Mouse (Mus musculus) adrenal gland, adult 18-20 months (tissue): ENCODE results near the gene Rbpjl. TPM values are rescaled to one million over a fixed set of nuclear protein-coding genes. Genes with fewer than 3 reads are reported as not detected.
A peak's percentile ranks its signal among the peaks of the same experiment; 100 is the strongest.

ENCODE experiments used
- DNase-seq, 2 experiments: peaks; one replicate each; pipeline ENCODE4 v3.0.0; 2021 to 2022; ENCODE audit warnings: low spot score in 2 of 2
- long read RNA-seq, 2 experiments: library from polyadenylated mRNA; stranded (forward); transcript quantifications; one replicate each; pipeline ENCODE4 v2.0.0; 2021
- total RNA-seq, 2 experiments: library from RNA; stranded (reverse); gene quantifications; 1 replicate in 1 of 2; 2 replicates in 1 of 2; pipeline ENCODE4 v1.2.3; 2021

Gene Rbpjl
- total RNA-seq = not detected
- long read RNA-seq, experiment 1 = 0 reads
- long read RNA-seq, experiment 2 = 0 reads

- DNase-seq = peak; percentile 67 to 70
Measured at GRCm38 (mm10) chr2:164402906-164403305, at the start of gene Rbpjl. Gene Rbpjl, plus strand, starts transcription at chr2:164403141.

DNA sequence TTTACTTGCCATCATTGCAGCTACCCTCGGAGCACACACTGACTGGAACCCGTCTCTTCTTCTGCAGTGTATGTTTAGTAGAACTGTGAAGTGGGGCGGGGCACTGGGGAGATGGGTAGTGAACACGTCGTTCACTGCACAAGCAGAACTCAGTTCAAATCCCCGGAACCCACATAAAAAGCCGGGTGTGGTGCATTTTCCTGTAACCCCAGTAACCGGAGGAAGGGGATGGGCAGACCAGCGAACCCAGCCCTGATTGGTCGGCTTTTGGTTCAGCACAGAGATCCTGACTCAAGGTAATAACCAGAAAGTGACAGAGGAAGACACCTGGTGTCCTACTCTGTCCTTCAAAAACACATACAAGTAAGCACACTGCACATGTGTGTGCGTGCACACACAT is 49.6 kb upstream of the Rbpjl start:
- no peak for DNase-seq

GRCm38 (mm10) chr2:164356177-164356967 is 46.6 kb upstream of the Rbpjl start:
- DNase-seq = no peak

- DNase-seq = no peak
Measured at GRCm38 (mm10) chr2:164358373-164358772, 44.6 kb upstream of the Rbpjl start.

- no peak for DNase-seq
Measured at GRCm38 (mm10) chr2:164359031-164359430, 43.9 kb upstream of the Rbpjl start.

DNA sequence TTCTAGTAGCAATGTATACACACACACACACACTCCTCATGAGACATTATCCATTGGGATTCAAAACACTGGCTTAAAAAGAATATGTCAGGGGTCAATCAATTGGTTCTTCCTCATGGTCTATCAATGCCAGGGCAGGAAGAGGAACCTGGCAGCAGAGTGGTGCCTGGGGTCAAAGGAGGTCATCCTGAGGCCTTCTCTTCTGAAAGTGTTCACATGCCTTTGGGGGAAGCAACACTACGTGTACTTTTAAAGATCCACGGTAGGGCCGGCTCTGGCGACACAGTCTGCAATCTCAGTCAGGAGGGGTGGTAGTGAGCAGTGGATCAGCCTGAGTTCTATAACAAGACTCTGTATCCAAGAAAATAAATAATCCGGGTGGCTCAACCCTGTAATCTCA is 43.3 kb upstream of the Rbpjl start:
- no peak for DNase-seq

GRCm38 (mm10) chr2:164360974-164361657 is 41.8 kb upstream of the Rbpjl start:
- DNase-seq = no peak

- DNase-seq = no peak
Measured at GRCm38 (mm10) chr2:164366947-164367346, 36.0 kb upstream of the Rbpjl start.

DNA sequence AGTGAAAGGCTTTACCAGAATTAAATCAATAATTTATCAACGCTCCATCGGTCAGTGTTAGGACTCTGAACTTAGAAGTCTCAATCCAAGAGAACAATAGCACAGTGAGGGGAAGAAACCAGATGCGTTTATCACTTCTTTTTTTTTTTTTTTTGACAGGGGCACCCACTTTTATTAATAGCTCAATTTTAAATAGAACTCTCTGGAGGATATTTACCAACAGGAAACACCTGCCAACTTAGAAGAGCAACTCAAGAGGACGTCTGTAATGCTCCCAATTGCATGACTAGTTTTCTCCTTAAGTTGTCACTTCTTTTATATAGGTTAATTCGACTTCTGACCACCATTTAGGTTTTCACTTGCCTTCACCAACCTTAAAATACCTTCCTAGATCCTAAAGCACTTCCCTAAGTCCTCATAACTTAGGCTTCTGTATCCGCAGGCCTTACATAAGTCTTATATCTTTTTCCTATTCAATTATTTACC is 34.3 kb upstream of the Rbpjl start:
- DNase-seq = no peak

DNA sequence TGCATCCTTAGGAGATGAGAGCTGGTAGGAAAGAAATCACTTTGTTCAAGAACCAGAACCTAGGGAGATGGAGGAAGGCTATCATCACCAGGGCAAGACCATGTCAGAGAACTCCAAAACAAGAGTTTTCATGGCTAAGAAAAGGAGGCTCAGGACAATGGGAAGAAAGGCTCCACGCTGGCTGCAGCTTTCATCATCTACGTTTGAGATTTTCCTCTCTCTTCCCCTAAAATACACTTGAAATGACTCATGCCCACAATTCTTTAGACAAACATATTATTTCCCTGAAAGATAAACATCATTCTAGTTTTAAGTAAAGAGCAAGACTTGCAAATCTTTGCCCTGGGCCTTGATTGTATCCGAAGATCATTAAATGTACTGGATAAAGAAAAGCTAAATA is 31.6 kb upstream of the Rbpjl start:
- no peak for DNase-seq

DNA sequence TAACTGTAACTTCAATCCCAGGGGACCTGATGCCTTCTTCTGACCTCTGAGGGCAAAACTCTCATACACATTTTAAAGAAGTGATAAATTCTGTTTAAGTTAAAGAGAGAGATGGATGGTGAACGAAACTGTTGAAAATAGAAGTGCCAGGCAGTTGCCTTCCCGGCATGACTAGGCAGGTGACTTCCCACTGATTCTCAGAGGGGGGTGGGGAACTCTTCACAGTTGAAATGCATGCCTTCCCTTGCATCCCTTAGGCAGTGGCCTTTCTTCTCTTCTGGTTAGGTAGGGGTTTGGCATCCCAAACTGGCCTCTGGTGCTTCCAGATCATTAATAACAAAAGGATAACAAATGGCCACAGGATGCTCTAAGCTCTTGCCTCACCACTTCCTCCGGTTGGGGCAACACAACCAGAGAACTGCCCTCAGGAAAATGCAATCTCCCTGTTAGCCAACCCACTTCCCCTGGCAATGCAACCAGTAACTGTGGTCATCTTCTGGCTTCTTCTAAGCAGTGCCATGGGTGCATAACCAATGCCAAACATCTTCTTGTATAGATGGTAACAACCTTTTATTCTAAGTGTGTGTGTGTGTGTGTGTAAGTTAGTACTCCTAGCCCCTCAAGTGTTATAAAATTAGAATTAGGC is 30.4 kb upstream of the Rbpjl start:
- no peak for DNase-seq

DNA sequence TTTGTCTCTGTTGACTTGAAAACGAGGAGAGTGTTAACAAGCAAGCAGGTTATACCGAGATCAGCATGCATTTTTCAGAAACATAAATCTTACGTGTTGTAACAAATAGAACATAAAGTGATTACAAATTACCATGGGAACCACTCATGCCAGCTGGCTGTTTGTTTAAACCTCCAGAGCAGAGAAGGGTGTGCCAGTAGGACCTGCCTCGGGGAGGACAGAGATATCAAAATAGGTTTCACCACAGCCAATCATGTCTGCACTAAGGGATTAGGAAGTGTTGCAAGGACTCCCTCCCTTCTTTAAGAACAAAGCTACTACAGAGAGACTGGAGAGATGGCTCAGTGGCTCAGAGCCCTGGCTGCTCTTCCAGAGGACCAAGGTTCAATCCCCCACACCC is 29.8 kb upstream of the Rbpjl start:
- DNase-seq = no peak

DNA sequence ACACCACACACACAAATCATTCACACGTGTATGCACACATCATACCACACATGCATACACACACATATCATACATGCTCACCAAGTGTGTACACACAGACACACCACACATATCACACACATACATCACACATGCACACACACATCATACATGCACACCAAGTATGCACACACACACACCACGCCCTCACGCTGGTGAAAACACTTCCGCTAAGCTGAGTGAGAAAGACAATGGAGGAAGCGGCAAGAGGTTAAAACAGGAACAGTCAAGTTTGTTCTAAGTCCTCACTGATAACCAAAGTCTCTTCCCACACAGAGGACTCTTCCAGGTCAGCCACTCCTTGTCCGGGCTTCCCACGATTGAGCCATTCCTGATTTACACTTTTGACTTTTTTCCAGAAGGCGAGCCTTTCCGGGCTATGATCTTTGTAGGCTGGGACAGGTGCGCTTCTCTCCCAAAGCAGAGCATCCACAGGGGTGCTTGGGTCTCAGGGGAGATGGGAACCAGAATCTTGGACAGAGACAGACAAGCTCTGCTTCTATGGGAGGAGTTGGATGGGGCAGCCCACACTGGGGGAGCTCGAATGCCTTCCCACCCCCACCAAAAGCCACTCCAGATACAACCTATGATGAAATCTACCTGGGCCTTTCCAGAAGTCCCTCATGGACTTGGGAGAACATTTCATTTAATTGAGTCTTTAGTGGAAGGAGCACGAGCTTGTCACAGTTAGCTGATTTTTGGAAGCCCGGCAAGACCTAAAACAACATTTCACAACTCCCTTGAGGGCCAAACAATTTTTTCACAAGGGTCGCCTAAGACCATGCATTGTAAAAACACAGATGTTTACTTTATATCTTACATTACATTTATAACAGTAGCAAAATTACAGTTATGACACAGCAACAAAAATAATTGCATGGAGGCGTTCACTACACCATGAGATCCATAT is 25.2 kb upstream of the Rbpjl start:
- DNase-seq = no peak

DNA sequence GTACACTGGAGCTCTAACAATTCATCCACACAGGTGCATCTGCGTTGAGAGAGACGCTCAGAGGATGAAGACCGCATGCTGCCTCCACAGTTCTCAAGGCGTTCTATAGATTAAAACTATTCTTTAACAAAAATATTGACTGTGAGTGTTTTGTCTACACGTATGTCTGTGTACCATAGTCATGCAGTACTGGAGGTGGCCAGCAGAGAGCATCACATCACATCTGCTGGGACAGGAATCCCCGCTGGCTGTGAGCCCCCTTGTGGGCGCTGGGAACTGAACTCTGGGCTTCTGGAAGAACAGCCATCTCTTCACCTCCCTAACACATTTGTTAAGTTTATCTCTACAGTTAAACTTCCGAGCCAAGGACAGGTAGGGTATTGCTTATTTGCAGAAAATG is 21.2 kb upstream of the Rbpjl start:
- DNase-seq = no peak

- no peak for DNase-seq
Measured at GRCm38 (mm10) chr2:164382971-164383370, 20.0 kb upstream of the Rbpjl start.

- DNase-seq = no peak
Measured at GRCm38 (mm10) chr2:164383656-164384399, 19.1 kb upstream of the Rbpjl start.

DNA sequence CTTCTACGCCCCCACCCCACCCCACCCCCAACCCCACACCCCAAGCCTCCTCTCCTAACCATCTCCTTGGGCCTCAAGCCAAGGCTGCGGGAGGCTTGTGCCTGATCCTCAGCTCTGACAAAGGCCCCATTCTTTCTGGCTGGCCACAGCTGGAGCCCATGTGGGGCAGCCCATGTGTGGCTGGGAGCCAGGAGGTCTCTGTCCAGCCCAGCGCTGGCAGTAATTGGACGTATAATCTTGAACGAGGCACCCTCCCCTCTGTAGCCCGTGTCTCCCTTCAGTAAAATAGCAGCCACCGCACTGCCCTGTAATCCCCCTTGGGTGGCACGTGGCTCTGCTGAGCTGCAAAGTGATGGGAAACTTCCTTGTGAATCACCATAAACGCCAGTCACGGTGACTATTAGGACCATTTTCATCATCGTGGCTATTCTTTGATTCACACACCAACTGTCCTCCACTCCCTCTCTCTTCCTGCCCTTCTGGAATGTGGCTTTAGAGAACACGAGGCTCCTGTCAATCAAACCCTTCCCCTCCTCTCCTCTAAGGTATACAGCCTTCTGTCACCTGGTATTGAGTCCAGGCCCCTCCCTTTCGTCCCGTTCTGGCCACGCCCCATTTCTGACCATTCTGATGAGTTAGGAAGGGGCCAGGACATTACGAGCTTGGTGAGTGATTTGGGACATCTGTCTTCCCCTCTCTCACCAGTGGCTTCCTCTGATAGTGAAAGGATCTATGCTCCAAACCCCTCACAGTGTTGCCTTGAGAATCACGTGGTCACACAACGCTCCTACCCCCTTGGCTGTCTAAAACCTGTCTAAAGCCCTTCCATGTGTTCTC is 16.8 kb upstream of the Rbpjl start:
- DNase-seq = no peak

DNA sequence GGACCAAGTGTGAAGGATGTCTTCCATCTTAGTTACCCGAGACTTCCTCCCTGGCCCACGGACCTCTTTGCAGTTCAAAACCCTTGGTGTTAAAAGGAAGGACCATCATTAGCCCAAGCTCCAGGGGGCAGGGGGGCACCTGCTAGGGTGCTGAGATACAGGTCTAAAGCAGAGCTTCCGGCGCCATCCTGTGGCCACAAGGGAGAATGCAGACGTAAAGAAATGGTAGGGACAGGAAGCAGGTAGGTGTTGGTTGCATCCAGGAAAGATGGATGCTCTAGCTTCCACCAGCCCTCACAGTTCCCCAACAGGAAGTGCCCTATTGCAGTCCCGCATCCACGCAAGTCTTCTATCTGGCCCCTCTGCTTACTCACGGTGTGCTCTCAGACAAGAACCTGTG is 16.0 kb upstream of the Rbpjl start:
- no peak for DNase-seq

GRCm38 (mm10) chr2:164389020-164389419 is 13.9 kb upstream of the Rbpjl start, which contains the start of gene Slpi:
Gene Slpi, minus strand, starts transcription at chr2:164389095.
- DNase-seq = no peak
